Mouse (Mus musculus) spleen, postnatal 14 days (tissue): Measurements from ENCODE around the gene Npff.
A peak's percentile ranks its signal among the peaks of the same experiment; 100 is the strongest.

Experiments used
- DNase-seq, 2 experiments: peaks; one replicate each; pipeline ENCODE4 v3.0.0; 2021 to 2022; ENCODE audit warnings: low spot score in 2 of 2

The Npff gene

DNA sequence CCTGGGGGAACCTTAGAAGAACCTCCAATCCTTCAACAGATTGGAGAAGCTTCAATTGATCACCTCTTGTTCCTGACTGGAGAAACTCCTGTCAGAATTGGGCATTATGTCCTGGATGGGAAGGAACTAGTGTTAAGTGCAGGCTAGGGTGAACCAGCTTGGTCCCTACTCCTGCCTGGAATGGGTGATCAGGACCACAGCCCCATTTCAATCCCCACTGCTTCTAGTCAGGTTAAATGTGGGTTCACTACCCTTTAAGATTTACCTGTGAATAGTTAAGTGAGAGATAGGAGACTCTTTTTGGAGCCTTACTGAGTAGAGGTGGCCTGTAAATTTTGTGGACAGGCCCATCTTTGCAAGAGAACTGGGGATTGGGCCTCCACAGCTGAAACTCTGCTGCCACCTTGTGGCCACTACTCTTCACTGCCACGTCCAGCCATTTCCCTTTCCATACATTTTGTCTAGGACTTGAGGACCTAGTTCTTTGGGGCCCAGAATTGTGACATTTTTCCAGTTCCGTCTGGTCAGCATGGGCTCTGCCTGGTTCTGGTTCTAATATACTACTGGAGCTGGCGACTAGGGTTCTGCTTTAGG, at the start of gene Npff:
Npff (minus strand) TSS at position 51 of the 594 bp plus-strand sequence.
- DNase-seq, result peak; percentile 43 to 71

DNA sequence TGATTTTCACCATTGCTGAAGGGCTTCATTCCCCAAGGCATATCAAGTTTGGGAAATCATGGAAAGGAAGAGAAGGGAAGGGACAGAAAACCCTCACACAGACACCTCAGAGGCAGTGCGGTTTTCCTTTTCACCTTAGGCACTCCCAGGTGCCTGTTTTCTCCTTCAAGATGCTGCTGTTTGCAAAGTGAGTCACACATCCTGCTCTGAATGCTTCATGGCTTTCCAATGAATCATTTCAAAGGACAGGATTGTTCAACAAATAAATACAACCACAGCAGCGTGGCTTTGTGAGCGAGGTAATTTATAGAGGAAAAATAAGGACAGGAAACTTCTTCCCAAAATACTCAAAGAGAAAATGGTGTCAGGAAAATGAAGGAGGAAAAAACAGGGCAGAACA, 47.3 kb upstream of the Npff start:
- DNase-seq, result no peak

DNA sequence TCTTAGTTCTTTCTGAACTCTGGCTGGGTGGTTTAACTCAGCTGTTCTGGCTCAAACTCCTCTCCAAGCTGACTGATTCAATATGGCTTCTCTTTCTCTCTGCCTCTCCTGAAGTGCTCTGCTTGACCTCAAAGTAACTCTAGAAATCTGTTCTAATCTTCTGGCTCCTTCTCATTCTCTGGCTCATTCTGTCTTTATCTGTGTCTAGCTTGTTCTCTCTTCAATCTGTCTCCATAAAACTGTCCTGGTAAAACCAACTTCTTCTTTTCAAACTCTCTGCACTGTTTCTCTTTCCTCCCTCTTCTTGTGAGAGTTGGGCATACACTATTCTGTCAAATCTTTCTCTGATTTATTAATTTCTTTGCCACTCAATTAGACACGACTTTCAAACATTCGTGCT, 43.1 kb upstream of the Npff start:
- no peak for DNase-seq

DNA sequence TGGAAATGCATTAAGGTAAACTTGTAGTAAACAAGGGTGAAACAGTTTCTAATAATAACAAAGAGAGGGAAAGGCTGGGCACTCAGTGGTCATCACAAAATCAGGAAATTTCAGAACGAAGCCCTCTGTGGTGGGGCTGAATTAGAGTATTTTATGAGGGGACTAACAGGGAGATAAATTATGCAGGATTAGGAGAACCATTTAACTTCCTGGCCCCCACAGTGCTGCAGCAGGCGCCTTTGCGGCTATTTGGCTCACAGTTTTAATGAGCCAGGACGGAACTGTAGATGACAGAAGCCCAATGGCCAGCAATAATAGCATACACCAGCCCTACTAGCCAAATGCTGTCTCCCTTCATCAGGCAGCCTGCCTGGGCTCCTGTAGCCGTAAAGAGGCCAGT, 38.9 kb upstream of the Npff start:
- no peak for DNase-seq

DNA sequence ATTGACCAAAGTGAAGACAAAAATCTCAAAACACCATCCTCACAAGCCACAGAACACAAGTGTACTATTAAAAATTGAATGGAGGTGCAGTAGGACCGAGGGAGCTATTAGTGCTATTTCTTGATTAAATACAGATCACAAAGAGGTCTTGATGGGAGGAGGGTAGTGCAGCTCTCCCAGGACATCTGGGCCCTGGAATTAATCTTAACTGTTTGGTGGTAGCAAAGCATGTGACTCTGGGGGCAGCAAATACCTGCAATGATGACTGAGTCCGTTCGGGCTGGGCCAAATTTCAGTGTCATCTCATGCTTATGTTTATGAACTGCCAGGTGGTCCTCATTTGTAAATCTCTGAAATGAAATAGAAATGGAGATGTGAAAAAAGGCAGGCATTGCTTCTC, 38.3 kb upstream of the Npff start:
- DNase-seq, result no peak

DNA sequence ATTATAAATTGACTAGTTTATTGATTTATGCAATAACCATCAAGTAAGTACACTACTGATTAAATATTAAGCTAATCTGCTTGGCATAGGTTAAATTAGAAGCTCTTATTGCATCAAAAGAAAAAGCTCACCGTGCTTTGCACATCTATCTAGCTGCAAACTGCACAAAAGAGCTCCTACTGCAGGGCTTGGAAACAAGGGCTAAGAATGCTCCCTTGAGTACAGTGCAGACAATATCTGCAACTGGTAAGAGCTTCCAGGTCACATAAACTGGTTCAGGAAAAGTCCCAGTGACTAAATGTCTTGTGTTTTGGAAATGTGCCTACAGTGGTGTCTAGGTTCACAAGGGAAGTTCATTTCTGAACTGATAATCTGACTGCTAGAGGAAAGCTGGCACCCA, 37.7 kb upstream of the Npff start:
- no peak for DNase-seq

DNA sequence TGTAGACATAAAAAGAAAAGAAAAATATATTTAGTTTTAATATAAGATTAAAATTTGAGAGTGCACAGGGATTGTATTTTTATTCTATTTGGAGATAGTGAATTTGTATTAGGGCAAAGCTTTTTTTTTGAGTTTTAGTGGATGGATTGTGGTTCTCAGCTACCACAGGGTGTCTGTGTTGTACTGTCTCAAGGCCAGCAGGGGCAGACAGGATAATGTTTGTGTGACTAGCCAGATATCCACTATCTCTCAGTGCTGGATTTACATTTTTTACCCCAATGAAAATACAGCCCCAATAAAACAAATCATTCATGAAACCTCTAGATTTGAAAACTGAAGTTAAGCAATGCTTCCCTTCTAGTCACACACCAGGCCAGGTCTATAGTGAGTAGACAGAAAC, 32.8 kb upstream of the Npff start:
- no peak for DNase-seq

DNA sequence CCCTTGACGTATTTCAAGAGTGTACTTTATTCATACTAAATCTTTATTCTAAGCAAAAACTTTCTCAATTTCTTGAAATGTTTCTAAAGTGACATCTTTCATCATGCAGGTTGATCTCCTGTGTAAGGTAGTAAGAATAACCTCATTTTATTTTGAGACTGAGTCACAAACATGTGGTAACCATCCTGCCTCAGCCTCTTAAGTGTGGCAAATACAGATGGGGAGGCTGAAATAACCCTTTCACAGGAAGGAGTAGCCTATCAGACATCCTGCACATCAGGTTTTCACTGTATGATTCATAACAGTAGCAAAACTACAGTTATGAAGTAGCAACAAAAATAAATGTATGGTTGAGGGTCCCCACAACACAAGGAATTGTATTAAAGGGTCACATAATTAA, 30.8 kb upstream of the Npff start:
- DNase-seq, result no peak

DNA sequence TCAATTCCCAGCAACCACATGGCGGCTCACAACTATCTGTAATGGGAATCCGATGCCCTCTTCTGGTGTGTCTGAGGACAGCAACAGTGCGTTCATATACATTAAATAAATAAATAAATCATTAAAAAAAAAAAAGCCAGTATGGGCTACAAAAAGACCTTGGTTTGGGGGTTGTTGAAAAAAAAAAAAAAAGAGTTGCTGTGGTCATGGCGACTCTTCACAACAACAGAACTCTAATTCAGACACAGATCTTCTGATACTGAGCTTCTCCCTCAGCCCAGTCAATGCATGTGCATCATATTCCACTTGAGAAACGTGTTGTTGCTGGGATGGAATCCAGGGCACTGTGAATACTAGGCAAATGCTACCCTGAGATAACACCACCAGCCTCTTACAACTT, 27.9 kb upstream of the Npff start:
- DNase-seq, result no peak

DNA sequence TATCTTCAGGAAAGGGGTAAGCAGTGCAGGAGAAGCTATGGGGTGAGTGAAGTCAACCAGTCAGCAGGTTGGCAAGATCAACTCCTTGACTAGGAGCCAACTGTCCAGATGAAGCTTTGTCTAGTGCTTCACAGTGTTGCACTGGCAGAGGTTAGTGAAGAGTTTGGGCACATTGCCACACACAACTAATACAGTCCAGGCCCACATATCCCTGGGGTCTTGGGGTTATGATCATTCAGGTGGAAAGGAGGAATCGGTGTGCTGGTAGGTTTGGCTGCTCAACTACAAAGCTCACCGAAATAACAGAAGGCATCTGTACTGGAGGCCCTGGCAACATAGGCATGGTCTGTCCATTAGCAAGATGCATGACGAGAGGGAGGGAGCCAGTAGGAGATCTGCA, 22.7 kb upstream of the Npff start:
- DNase-seq, result no peak

DNA sequence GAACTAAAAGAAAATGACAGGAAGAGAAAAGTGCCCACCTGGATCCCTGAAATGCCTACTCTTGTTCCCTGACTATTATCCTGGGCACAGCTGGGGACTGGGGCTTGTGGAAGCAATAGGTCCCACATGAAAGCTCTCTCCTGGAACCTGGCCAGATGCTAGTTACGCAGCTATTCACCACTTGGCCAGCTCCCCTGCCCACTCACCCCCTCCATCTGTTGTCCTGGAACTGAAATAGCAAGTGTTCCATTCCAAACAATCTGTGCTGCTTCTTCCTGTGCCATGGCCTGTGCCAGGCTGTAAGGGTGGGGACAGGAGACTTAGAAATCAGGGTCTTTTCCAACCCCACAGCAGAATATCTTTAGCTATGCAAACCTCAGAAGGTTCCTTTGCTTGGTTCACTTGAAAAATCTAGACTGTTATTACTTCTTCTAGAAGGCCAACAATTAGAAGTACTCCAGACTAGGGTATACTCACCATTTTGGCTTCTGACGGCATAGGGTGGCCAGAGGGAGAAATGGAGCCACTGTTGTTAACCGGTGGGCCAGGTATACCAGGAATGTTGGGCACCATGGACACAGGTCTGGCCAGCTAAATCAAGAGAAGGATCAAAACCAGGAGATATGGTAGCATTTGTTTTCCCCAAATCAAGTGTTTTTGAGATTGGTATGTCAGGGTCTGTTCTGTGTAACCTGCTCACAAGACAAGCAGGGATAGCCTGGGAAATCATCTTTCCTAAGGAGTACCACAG, 22.1 kb upstream of the Npff start:
- DNase-seq, result no peak

DNA sequence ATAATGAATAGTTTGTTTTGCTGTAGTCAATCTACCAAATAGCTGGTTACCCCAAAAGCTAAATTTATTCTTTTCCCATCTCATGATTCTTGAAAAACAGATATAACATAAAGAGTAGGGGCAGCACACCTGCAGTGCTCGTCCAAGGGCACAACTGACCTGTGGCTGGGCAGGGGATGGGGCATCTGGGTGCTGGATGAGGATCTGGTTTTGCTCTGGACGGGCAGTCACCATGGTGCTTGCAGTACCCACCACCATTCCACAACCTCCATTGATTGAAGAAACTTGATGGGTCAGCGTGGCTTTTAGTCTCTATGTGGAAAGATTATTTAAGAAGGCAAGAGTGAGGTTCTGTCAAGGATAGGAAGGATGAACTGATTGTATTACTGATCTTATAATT, 21.5 kb upstream of the Npff start:
- DNase-seq, result no peak

DNA sequence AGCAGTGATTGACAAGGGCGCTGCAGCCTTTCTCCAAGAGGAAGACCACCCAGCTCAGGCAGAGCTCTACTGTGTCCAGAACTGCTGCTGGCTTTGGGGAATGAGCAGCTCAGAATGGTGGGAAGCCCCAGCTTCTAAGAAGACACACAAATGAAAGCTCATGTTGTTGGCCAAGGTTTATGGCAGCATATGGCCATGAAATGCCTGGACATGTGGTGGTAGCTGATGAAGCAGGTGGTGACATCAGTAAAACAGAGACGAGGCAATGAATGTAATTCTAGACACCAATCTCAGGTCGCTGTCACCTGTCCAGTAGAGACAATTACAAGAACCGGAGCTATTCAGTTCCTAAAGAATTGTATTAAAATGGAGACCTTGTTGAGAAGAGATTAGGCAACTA, 20.1 kb upstream of the Npff start:
- no peak for DNase-seq

DNA sequence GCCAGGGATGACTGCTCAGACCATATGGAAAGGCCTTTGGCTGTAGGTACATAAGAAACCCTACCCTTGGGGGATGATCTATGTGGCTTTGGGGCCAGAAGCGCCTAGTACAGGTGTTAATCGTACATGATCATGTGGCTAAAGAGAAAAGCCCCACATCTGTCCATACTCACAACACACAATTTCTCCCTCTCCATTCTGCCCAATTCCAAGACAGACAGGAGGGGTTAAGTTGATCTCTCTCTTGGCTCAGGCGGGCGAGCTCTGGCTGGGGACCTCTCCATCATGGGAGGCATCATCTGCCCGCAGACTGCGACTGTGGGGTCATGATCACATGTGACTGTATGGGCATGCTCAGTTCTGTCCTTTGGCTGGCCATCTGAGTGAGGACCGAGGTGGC, 9.2 kb upstream of the Npff start:
- no peak for DNase-seq

DNA sequence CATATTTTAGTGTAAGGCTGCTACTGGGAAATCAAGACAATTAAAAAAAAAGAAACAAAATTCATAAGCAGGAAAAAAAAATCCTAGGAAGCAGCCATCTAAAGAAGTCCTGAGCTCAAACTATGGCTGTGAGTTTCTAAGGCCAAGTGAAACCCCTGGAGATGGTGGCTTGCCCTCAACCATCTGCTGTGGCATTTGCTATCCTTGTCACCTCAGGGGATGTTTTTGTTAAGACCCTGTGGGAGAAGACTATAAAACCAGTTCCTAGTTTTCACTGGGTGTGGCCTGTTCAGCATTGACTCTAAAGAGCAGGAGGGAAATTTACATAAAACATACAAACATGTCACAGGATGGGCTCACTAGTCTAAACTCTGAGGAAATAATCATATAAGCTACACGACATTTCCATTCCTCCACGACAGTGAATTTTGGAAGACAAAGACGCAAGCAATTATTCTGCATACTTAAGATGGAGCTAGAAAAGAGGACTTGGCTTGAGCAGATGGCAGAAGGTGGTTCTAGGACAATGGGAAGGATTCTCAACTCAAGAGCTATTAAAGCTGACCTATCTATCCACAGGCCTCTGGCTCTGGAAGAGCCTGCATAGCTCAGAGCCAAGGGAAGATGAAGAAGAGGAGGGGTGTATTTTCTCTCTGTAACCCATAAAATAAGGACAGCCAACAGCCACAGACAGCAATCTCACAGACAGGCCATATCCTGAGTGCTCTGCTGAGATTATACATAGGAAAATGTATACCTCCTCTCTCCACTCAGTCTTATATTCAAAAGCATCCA, 7.6 kb upstream of the Npff start:
- no peak for DNase-seq

DNA sequence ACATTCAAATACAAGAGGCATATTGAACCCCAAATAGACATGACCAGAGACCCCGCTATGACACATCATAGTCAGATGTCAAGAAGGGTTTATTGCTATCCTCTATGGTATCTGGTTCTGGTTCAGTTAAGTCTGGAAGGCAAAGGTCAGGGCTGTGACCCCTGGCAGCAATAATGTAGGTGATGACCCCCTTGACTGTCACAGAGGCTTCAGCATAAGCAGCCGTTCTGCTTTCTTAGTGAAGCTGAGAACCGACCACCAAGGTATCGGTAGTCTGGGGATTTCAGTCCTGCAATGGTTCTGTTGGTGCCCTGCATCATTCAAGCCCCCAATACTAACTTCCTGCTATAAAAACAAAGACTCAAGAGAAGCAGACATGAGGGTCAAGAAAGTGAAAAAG, 6.8 kb upstream of the Npff start:
- no peak for DNase-seq

DNA sequence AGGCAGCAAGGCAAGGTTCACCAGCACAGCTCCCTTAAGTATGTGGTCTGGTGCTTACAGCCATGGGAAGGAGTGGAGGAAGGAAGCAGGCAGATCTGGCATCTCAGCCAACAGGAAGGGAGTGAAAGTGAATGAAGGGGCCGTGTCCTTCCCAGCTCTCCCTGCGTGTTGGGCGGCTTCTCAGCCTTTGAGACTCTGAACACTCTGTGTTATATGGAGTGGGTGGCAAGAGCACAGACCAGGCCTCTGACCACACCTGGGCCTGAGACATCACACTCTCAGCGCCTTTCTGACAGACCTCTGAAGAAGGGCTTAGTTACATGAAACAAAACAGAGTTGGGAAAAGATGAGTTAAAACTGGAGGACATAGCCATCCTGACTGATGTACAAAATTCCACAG, 5.8 kb upstream of the Npff start:
- no peak for DNase-seq

DNA sequence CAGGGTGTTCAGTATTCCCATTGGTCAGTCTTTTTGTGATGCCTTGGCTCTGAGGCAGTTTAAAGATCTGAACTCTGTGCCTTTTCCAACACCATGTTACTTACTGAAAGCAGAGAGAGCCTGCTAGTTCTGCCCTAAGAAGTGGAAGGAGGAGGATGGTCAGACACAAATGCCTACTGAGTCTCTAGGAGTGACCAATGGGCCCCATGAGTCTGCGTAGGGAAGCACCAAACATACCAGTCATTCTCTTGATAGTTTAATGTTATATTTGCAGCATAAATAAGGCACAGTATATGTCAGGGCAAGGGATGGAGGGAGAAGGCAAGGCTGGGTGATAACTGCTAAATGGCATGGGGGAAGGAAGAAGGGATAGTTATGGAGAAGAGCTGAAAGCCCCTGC, 3.7 kb upstream of the Npff start:
- no peak for DNase-seq

DNA sequence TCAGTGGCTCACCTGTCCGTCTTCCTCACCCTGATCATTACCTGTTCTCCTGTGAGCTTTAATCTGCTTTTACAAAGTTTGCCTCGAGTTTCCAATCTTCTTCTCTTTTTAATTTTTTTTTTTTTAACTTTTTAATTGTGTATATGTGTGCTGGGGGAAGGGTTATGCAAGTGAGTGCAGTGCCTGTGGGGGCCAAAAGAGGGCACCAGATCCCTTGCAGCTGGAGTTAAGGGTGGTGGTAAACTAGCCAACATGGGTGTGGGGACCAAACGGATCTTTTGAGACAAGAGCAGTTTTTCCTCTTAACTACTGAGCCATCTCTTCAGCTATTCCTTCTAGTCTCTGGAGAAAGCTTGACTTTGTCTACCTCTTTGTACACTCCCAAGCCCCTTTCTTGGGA, 3.2 kb upstream of the Npff start:
- no peak for DNase-seq

DNA sequence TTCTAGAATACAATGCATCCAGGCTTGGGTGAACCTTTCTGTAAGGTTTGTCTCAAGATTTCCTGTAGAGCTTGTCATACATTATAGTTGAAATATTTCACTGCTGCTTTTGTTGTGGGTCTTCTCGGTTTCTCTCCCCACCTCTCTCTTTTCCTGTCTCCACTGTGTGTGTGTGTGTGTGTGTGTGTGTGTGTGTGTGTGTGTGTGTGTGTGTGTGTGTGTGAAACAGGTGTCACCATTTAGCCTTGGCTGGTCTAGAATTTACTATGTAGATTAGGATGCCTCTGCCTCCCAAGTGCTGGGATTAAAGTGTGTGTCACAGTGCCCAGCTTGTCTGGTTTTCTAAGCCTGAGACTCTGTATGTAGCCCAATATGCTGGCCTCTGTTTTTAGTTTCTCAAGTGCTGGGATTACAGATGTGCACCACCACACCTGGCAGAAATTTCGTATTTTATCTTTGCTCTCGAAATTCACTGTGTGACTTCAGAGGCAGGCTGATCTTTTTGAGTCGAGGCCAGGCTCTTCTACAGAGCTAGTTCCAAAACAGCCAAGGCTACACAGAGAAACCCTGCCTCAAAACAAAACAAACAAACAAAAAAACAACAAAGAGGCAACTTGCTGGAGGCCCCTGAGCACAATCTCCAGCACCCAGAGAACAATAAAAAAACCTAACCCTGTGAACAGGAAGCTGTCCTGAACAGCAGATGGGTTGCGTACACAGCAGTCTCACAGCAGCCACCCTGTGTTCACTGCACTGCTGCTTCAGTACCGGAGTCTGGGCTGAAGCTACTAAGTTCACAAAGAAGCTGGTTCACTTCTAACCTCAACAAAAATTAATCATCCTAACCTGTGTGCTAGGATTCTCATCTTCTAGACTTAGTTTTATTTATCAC, 1.6 kb upstream of the Npff start:
- DNase-seq, result no peak

DNA sequence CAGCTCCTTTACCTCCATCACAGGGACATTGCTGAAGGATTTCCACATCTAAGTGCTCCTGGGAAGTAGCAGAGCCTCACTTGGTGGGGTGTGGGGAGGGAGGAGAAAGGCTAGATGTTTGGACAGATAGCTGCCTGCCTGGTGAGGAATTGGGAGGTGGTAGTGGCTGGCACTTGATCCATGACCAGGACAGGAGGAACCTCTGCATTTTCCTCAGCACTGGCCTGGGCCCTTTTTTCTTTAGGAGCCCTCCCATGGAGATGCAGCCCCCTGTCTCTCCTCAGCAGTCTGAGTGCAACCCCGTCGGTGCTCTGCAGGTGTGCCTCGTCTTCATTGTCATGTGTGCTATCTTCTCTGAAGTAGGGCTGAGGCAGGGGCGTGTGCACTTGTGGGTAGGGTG, 3.3 kb downstream of the Npff start:
- DNase-seq, result no peak

DNA sequence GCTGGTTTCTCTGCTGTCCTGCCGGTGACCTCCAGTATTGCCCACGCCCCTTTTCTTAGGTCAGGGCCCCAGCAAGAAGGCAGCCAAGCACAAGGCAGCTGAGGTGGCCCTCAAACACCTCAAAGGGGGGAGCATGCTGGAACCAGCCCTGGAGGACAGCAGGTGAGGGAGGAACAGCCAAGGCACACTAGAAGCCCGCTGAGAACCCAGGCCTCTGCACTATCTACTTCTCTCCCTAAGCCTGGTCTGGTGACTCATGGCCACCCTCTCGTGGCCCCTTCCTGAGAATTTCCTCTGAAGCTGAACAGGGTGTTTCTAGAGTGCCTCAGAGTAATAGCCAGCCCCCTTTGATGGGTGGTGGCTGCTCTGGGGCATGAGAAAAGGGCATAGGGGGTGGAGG, 4.3 kb downstream of the Npff start:
- DNase-seq, result no peak
